Mouse (Mus musculus): ENCODE measurements around the gene Fam169a.
"Not testable (repeated sequence)": the region's sequence is repeated elsewhere in the genome, so short reads cannot be mapped to it uniquely, and the experiment has no call there.

GRCm38 (mm10) chr13:97138404-97138931 lies 71.4 kb downstream of the Fam169a start:
- TF ChIP-seq CTCF, POLR2A (IDR thresholded peaks at IDR 0.05; ENCODE audit: extremely low read depth, insufficient read depth, low read length): not testable (repeated sequence)
